Mouse (Mus musculus) forebrain, embryonic 14.5 days (tissue): ENCODE measurements around the gene Neto2. TPM values are rescaled to one million over a fixed set of nuclear protein-coding genes. Genes with fewer than 3 reads are reported as not detected.
A peak's percentile ranks its signal among the peaks of the same experiment; 100 is the strongest.

Experiments
- ATAC-seq: fragments of 200-750 bp; cut with Nextera tagmentation; 2 replicates; pipeline ENCODE4 v1.8.0; 2017; ENCODE audit warnings: mild to moderate bottlenecking, moderate library complexity
- DNase-seq: peaks from one replicate; pipeline ENCODE4 v3.0.0-alpha.2; 2015; ENCODE audit warnings: low spot score
- H3K27ac ChIP-seq: fragments of 300-500 bp; sonication (generic); 2 replicates; pipeline ENCODE4 v1.5.1; 2014; ENCODE audit warnings: low read depth, mild to moderate bottlenecking, control low read depth, low read length, moderate library complexity
- H3K27me3 ChIP-seq: fragments of 300-500 bp; sonication (generic); replicated peaks from 2 replicates; pipeline ENCODE4 v1.6.1; 2014; ENCODE audit warnings: low read length, control low read depth, mixed read lengths; ENCODE audit not compliant: control insufficient read depth, insufficient read depth
- H3K36me3 ChIP-seq: fragments of 300-500 bp; sonication (generic); 2 replicates; pipeline ENCODE4 v1.6.1; 2014; ENCODE audit warnings: low read length, control low read depth; ENCODE audit not compliant: control insufficient read depth, insufficient read depth
- H3K4me1 ChIP-seq: fragments of 300-500 bp; sonication (generic); 2 replicates; pipeline ENCODE4 v1.6.1; 2014; ENCODE audit warnings: antibody characterized with exemption, low read length, control low read depth; ENCODE audit not compliant: control insufficient read depth, insufficient read depth
- H3K4me2 ChIP-seq: fragments of 300-500 bp; sonication (generic); 2 replicates; pipeline ENCODE4 v1.6.1; 2014; ENCODE audit warnings: mild to moderate bottlenecking, control low read depth, low read length
- H3K4me3 ChIP-seq: fragments of 300-500 bp; sonication (generic); 2 replicates; pipeline ENCODE4 v1.5.1; 2014; ENCODE audit warnings: low read depth, low read length, control low read depth
- H3K9ac ChIP-seq: fragments of 300-500 bp; sonication (generic); 2 replicates; pipeline ENCODE4 v1.6.1; 2014; ENCODE audit warnings: mild to moderate bottlenecking, low read length, control low read depth, moderate library complexity
- H3K9me3 ChIP-seq: fragments of 300-500 bp; sonication (generic); replicated peaks from 2 replicates; pipeline ENCODE4 v1.6.1; 2016; ENCODE audit warnings: low read length, control low read depth, mixed read lengths; ENCODE audit not compliant: control insufficient read depth
- WGBS: fragments of 180-500 bp; shearing (Covaris S2); extraction: QIAGEN DNeasy Blood & Tissue Kit; methylation state at CpG from one replicate; pipeline ENCODE4 v1.1.7; 2014; 5-methylcytosine and 5-hydroxymethylcytosine counted together
- polyA plus RNA-seq: library from polyadenylated mRNA; unstranded; fragments of >200 nt; fragmentation: Nextera tagmentation; extraction: Ambion mirVana; gene quantifications from 2 replicates; pipeline ENCODE4 v1.2.1, GENCODE M21; 2014

The Neto2 gene
- polyA plus RNA-seq, 1 experiment from 2014 or later, result 72.1 TPM

DNA sequence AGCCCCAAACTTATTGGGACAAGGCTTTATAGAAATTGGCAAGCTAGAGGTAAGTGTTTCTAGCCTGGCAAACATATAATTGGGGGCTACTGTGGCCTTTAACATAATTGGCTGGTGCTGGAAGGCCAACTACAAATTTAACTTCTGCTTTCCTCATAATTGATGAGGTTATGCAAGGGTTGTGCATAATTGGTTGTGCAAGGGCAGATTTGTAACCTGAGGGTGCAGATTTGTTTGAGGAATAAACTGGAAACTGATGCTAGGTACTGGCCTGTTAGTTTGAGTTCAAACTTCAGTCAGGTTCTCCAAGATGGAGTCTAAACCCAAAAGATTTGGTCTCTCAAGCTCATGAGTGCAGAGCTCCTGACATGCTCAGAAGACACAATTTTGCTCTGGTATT lies 92.9 kb downstream of the Neto2 start:
- Histone ChIP-seq H3K9ac (no peak overlapping the region), H3K27ac (no peak overlapping the region), H3K4me3 (no peak overlapping the region), H3K36me3 (no peaks in the 10 kb centered on the region), H3K27me3 (no peaks in the 10 kb centered on the region), H3K4me2 (no peak overlapping the region), H3K9me3 (no peaks in the 10 kb centered on the region), H3K4me1 (no peaks in the 10 kb centered on the region)
- DNase-seq (no peak), ATAC-seq (no peak)

DNA sequence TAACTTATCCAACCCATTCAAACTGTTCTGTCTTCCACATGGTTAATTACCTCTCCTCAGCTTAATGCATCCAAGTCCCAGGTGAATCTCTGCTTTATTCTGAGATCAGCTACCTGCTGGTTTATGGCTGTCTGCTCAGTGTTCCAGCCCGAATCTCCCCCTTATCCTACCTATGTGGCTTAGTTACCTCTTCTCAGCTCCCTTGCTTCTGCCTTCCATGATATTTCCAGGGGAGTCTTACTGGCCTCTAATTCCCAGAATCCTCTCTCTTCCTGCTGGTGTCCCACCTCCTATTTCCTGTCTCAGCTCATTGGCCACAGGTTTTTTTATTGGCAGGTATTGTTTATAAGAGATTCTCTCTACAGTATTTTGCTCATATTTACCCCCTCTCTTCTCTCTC lies 93.8 kb downstream of the Neto2 start:
- Histone ChIP-seq H3K9me3 (no peaks in the 10 kb centered on the region), H3K4me1 (no peaks in the 10 kb centered on the region), H3K27ac (no peak overlapping the region), H3K4me2 (no peak overlapping the region), H3K27me3 (no peaks in the 10 kb centered on the region), H3K9ac (no peak overlapping the region), H3K4me3 (no peak overlapping the region), H3K36me3 (no peaks in the 10 kb centered on the region)
- ATAC-seq (no peak), DNase-seq (no peak)
- whole genome bisulfite sequencing, result 84% methylated on average over 1 of the region's 1 CpGs

DNA sequence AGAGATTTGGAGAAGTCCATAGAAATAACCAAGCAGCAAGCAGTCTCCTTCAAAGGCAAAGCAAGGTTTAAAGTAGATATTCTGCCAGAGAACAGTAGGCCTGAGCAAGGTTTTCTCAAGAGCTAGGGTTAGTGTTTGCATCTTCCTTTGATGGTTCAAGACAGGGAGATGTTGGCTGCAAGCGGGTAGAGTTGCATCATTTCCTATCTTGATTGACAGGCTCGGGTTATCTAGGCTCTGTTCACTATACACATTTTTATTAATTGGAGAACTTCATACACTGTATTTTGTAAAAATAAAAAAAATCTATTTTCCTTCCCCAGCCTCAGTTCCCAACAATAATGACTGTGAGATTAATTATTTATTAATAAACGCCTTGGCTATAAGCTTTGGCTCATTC lies 94.2 kb downstream of the Neto2 start:
- Histone ChIP-seq H3K27ac (no peak overlapping the region), H3K4me2 (no peak overlapping the region), H3K4me1 (no peaks in the 10 kb centered on the region), H3K4me3 (no peak overlapping the region), H3K9me3 (no peaks in the 10 kb centered on the region), H3K27me3 (no peaks in the 10 kb centered on the region), H3K36me3 (no peaks in the 10 kb centered on the region), H3K9ac (no peak overlapping the region)
- WGBS, result 92% methylated on average over 3 of the region's 3 CpGs
- no peak for DNase-seq
- no peak for ATAC-seq

DNA sequence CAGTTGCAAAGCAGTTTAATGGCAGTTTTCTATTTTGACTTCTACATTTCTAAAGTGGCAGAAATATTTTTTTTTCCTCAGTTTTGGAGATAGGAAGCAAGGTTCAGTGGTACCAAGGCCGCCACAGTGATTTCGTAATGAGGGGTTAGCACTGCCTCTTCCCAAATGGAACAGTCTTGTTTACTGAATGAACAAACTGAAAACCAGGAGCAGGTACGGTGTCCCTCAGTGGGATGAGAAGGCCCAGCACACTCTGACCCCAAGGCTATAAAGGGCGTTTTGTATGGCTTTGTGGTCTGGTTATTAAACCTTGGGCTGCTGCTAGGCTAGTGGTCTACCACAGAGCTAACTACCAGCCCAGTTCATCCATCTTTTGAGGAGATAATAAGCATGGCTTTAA lies 96.5 kb downstream of the Neto2 start:
- ATAC-seq, result no peak
- no peak for DNase-seq
- Histone ChIP-seq H3K27ac (no peak overlapping the region), H3K4me2 (no peak overlapping the region), H3K4me1 (no peaks in the 10 kb centered on the region), H3K36me3 (no peaks in the 10 kb centered on the region), H3K27me3 (no peaks in the 10 kb centered on the region), H3K4me3 (no peak overlapping the region), H3K9ac (no peak overlapping the region), H3K9me3 (no peaks in the 10 kb centered on the region)
- WGBS, result 81% methylated on average over 4 of the region's 4 CpGs

DNA sequence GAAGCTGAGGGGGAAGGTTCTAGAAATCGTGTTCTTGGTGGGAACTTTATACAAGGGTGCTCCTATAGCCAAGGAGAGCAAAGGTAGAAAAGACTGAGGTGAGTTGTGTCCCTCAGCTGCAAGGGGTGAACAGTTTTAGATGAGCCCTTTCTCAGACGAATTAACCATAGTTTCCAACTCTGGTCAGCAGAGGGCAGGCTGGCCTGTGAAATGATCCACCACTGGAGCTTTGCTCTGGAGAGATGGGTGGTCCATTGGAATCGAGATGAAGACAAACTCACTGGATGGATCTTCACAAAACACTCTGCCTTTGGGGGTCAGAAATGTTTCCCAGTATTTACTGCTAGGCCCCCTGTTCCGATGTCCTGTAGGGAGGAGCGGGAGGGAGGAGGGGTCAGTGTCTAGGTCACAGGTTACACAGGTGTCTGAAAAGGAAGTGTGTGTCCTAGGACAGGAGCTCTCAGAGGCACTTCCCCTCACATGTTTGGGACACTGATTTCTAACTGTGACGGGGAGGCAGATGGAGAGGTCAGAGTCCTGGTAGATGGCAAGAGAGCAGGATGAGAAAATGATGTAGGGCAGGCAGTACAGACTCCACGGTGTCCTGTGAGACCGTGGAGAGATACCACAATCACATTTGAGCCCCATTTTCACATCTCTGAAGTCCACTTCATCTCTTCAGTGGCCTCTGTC lies 97.4 kb downstream of the Neto2 start:
- H3K9me3 ChIP-seq, result no peaks in the 10 kb centered on the region
- no peak overlapping the region for H3K4me2 ChIP-seq
- H3K36me3 ChIP-seq, result no peaks in the 10 kb centered on the region
- H3K9ac ChIP-seq, result no peak overlapping the region
- H3K4me3 ChIP-seq, result no peak overlapping the region
- H3K27me3 ChIP-seq, result no peaks in the 10 kb centered on the region
- H3K4me1 ChIP-seq, result no peaks in the 10 kb centered on the region
- 40% methylated on average over 8 of the region's 8 CpGs for WGBS
- ATAC-seq (peak; percentile 32; the same call in 1 of the 2 replicates), DNase-seq (peak; percentile 74)
- no peak overlapping the region for H3K27ac ChIP-seq

DNA sequence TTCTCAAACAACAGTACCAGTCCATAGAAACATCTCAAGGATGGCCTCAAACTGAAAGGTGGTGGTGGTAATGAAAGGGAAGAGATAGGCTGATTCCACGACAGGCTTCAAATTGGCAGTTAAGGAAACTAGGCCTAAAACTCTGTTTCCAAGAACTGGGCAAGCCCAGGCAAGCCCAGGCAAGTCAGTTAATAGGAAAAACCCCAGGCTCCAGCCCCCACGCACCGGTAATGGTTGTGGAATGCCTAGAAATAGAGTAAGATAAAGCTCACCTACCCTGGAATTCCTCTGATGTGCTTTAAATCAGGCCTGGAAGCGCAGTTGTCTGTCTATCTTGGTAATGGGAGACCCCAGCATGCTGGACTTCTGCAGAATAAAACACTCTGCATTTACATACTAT lies 98.0 kb downstream of the Neto2 start:
- no peak for DNase-seq
- Histone ChIP-seq H3K9me3 (no peaks in the 10 kb centered on the region), H3K27ac (no peak overlapping the region), H3K9ac (no peak overlapping the region), H3K36me3 (no peaks in the 10 kb centered on the region), H3K4me1 (no peaks in the 10 kb centered on the region), H3K27me3 (no peaks in the 10 kb centered on the region), H3K4me3 (no peak overlapping the region), H3K4me2 (no peak overlapping the region)
- 85% methylated on average over 4 of the region's 4 CpGs for WGBS
- ATAC-seq, result no peak

DNA sequence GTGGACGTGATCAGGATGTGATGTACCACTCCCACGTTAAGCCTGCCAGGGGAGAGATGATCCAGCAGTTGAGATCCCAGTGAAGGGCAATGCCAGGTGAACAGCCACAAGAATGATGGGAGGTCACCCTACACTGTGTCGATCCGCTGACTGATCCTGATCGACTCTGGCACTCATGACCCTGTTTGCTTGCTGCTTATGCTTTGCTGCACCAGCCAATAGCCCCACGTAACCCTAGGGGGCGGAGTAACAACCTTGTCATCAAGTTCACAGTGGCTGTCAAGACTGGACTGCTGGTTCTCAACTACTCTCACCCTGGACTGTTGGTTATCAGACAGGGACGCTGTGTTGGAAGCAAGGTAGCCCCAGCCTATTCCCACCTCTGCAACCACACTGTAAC lies 99.0 kb downstream of the Neto2 start:
- Histone ChIP-seq H3K4me2 (no peak overlapping the region), H3K9me3 (no peaks in the 10 kb centered on the region), H3K9ac (no peak overlapping the region), H3K27ac (no peak overlapping the region), H3K4me3 (no peak overlapping the region), H3K4me1 (no peaks in the 10 kb centered on the region), H3K36me3 (no peaks in the 10 kb centered on the region), H3K27me3 (no peaks in the 10 kb centered on the region)
- no peak for ATAC-seq
- DNase-seq, result no peak
- WGBS, result 80% methylated on average over 8 of the region's 8 CpGs

DNA sequence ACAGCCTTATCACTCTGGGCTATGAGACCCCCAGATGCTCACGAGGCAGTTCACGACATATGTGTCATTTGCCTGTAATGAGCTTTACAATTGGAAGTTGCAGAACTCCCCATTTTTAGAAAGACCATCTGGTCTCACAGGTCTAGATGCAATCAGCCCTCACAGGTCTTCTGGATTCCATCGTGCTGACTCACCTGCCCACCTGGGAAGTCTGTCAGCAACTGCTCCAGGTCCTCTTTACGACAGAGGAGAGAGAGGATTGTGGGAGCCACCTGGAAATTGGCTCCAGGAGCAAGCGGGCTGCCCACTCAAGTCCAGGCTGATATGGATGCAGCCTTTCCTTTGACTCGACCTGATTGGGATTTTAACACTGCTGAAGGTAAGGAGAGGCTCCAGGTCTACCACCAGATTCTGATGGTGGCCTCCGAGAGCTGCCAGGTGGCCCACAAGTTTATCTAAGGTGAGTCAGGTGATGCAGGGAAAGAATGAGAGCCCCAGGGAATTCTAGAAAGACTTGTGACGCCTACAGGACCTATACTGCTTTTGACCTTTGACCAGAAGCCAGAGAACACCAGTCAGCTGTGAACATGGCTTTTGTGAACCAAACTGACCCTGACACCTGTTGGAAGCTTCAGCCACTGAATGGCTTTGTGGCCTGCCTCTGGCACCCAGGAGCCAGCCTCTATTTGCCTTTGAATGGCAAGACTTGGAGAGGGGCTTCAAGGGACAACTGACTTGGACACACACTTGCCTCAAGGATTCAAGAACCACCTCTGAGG lies 103.1 kb downstream of the Neto2 start:
- Histone ChIP-seq H3K4me2 (no peak overlapping the region), H3K27me3 (no peaks in the 10 kb centered on the region), H3K36me3 (no peaks in the 10 kb centered on the region), H3K27ac (no peak overlapping the region), H3K9me3 (no peaks in the 10 kb centered on the region), H3K4me3 (no peak overlapping the region), H3K9ac (no peak overlapping the region), H3K4me1 (no peaks in the 10 kb centered on the region)
- ATAC-seq, result no peak
- DNase-seq, result no peak
- 74% methylated on average over 8 of the region's 8 CpGs for whole genome bisulfite sequencing

DNA sequence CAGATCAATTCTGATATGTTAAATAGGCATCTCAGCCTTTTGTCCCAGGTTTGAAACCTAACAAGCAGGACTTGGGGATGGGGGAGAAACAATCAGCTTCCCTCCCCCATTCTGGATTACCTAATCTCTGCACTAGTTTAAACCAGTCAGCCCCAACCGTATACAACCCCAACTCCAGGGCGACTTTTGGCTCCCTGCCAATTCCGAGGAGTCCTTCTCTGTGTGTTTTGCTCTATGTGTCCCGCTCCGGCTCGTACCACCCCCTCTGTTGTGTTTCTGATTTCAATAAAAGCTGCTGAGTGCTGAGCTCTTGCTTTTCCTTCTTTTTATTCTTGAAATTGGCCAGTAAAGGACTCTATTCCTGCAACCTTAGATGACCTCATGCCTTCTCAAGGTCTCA lies 105.3 kb downstream of the Neto2 start:
- Histone ChIP-seq H3K36me3 (no peaks in the 10 kb centered on the region), H3K27me3 (no peaks in the 10 kb centered on the region), H3K4me1 (no peaks in the 10 kb centered on the region), H3K9ac (no peak overlapping the region), H3K27ac (no peak overlapping the region), H3K4me2 (no peak overlapping the region), H3K4me3 (no peak overlapping the region), H3K9me3 (no peaks in the 10 kb centered on the region)
- DNase-seq (peak; percentile 59), ATAC-seq (peak; percentile 61)
- WGBS, result 12% methylated on average over 6 of the region's 6 CpGs
